Mouse (Mus musculus): ENCODE data around the gene Olfr1049.
"Not testable (repeated sequence)": the region's sequence is repeated elsewhere in the genome, so short reads cannot be mapped to it uniquely, and the experiment has no call there.

The Olfr1049 gene

DNA sequence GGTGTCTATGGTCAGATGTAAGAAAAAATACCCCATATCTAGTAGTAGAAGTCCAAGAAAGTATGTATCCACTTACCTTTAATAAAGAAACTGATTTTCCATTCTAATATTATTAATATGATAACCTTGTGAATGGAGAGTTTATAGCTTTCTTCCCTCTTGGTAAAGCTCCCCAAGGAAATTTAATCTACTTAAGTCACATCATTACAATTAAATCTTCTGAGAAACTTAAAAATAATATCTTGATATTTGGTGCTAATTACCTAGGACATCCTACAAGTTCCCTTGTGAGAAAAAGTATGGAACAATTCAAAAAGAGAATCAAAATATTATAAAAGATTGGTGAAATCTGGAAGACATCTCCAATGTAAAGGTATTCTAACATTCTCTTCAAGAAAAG, at the start of gene Olfr1049:
Gene Olfr1049 (minus strand): TSS at position 101 of the 400 bp plus-strand sequence.
- in situ Hi-C loops (cut with MboI, MseI) = not testable (repeated sequence)

DNA sequence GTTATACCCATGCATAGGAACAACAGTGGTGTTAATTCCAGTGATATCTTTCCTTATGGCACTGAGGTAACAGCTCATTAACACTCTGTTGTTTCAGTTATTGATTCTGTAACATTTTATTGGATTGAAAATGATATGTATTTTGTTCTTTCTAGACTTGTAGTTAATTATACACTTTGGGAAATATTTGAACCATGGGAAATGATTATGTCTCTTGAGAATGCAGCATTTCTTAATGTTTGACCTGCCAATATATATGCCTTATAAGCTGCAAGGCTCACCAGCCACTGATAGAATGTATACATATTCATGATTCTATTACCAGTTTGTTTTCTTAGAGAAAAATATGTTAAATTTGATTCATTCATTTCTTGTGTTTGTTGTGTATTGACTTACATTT, 34.0 kb upstream of the Olfr1049 start, which contains the start of gene Olfr1052:
Gene Olfr1052 (plus strand): TSS at position 301 of the 400 bp plus-strand sequence.
- in situ Hi-C loops (cut with MboI, MseI) = no loop called here

DNA sequence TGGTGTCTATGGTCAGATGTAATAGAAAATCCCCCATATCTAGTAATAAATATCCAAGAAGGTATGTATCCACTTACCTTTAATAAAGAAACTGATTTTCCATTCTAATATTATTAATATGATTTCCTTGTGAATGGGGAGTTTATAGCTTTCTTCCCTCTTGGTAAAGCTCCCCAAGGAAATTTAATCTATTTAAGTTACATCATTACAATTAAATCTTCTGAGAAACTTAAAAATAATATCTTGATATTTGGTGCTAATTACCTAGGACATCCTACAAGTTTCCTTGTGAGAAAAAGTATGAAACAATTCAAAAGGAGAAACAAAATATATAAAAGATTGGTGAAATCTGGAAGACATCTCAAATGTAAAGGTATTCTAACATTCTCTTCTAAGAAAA, 20.9 kb upstream of the Olfr1049 start, which contains the start of gene Olfr1051:
Gene Olfr1051 (minus strand): TSS at position 101 of the 400 bp plus-strand sequence.
- in situ Hi-C loops (cut with MboI, MseI) = not testable (repeated sequence)

DNA sequence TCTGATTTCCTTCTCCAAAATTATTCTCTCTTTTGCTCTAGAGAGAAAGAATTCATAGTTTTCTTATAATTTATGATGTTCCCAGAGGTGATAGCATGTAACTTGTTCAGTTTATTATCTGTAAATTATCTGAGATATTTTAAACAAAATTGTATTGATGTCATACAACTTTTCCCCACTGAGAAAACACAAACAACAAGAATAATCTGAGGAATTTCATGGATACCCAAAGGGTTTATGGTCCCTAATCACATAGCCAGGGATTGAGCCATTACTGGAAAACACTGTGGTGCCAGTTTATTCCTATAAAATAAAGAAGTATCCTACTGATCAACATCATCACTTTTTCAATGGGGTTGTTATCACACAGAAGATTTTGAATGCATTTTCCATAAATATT, 17.9 kb downstream of the Olfr1049 start, which contains the start of gene Olfr1048:
Gene Olfr1048 (minus strand): TSS at position 101 of the 400 bp plus-strand sequence.
- in situ Hi-C loops (cut with MboI, MseI) = no loop called here

DNA sequence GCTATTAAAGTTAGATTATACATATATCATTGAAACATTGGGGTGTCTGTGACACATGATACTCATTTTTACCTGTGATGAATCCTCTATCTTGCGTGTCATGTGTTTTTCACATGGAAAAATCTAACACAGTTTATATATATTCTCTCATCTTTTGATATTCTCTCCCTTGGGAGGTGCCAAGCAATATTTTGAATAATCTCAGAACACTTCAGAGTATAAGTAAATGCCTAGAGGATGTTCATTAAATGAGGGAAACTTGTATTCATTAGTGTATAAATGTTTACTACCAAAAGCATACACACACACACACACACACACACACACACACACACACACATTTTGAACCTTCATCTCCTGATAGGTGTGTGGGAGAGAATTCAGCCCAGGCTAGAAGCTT, 26.8 kb downstream of the Olfr1049 start, which contains the start of gene Olfr1047:
Gene Olfr1047 (minus strand): TSS at position 101 of the 400 bp plus-strand sequence.
- in situ Hi-C loops (cut with MboI, MseI) = no loop called here

DNA sequence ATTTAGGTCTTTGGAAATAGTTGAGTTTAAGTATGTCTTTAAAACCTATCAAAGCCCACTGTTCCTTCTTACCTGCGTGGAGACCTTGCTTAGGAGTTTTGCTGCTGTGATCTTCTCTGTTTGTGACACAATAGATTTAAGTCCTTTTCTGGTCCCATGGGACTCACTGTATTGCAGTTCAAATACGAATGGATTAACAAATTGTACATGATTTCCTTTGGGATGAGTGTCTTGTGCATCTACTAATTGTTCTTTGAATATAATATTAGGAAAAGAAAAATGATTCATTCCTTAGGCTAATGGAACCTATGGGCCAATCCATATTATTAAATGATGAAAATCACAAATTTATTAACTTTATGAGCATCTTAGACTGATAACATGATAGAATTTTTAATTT, 38.9 kb downstream of the Olfr1049 start, which contains the start of gene Olfr1046:
Gene Olfr1046 (minus strand): TSS at position 101 of the 400 bp plus-strand sequence.
- in situ Hi-C loops (cut with MboI, MseI) = no loop called here

Data from T-helper 2 cell (primary cell).